Mouse (Mus musculus) olfactory bulb, adult 2 months (tissue): ENCODE measurements at regions not wholly inside any gene's neighbourhood (a gene's known extent, or its start where the extent isn't known, plus 50 kb on each side); places are given as distances from the start of the nearest gene placed in this dataset.

Experiments used
- H3K27ac ChIP-seq: fragments of 200-500 bp; 2 replicates; pipeline ENCODE4 v1.5.1; 2012; ENCODE audit warnings: low read depth, low read length; ENCODE audit not compliant: insufficient read depth
- H3K4me1 ChIP-seq: fragments of 200-500 bp; 2 replicates; pipeline ENCODE4 v1.6.1; 2012; ENCODE audit warnings: low read length; ENCODE audit not compliant: control insufficient read depth, insufficient read depth
- H3K4me3 ChIP-seq: fragments of 200-500 bp; 2 replicates; pipeline ENCODE4 v1.5.1; 2012; ENCODE audit warnings: mild to moderate bottlenecking, low read depth, low read length, moderate library complexity; ENCODE audit not compliant: insufficient read depth
- CTCF ChIP-seq: fragments of 200-500 bp; IDR thresholded peaks from 2 replicates; pipeline ENCODE4 v1.5.1; 2012; ENCODE audit warnings: low read depth, mild to moderate bottlenecking, low read length, moderate library complexity; ENCODE audit not compliant: insufficient read depth
- POLR2A ChIP-seq: fragments of 200-500 bp; IDR thresholded peaks from 2 replicates; pipeline ENCODE4 v1.6.1; 2012; ENCODE audit warnings: mild to moderate bottlenecking, low read depth, low read length, moderate library complexity; ENCODE audit not compliant: insufficient read depth
- WGBS: fragments of 180-500 bp; shearing (Covaris S2); methylation state at CpG from one replicate; pipeline ENCODE4 v1.1.7; 2018; 5-methylcytosine and 5-hydroxymethylcytosine counted together

GRCm38 (mm10) chr5:84752053-84752452, 334.9 kb upstream of the Epha5 start:
- no peak for TF ChIP-seq POLR2A
- no peak for TF ChIP-seq CTCF
- H3K27ac ChIP-seq = no peak overlapping the region
- no peaks in the 10 kb centered on the region for H3K4me1 ChIP-seq
- no peak overlapping the region for H3K4me3 ChIP-seq

- H3K4me3 ChIP-seq = no peak overlapping the region
- TF ChIP-seq POLR2A (no peak), CTCF (no peak)
- H3K4me1 ChIP-seq = no peaks in the 10 kb centered on the region
- 80% methylated on average over 2 of the region's 2 CpGs for WGBS
- no peak overlapping the region for H3K27ac ChIP-seq
Observed at GRCm38 (mm10) chr5:84705436-84705835, 288.3 kb upstream of the Epha5 start.

GRCm38 (mm10) chr5:84690334-84691258, 273.4 kb upstream of the Epha5 start:
- Histone ChIP-seq H3K4me3 (no peak overlapping the region), H3K4me1 (no peaks in the 10 kb centered on the region), H3K27ac (no peak overlapping the region)
- TF ChIP-seq CTCF = no peak
- no peak for TF ChIP-seq POLR2A
- WGBS = 20% methylated on average over 2 of the region's 2 CpGs

- TF ChIP-seq CTCF (no peak), POLR2A (no peak)
- no peak overlapping the region for H3K27ac ChIP-seq
- H3K4me3 ChIP-seq = no peak overlapping the region
- no peaks in the 10 kb centered on the region for H3K4me1 ChIP-seq
Observed at GRCm38 (mm10) chr5:84687534-84687933, 270.4 kb upstream of the Epha5 start.

DNA sequence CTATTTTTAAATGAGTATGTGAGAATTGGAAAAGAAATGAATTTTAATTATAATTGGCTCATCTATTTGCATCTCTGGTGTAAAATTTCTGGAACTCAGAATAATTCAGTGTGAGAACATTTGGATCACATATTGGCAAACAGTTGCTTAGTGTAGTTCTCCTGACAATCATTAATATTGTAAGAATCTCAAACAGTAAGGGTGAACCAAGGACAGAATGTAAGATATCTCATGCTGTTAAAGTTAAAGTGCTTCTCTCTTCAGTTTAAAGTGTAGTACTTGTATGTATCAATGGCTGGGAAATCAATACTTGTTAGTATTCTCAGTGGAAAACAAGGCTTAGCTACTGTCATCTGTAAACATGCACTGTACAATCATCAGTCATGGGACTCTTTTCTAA, 238.0 kb upstream of the Epha5 start:
- no peaks in the 10 kb centered on the region for H3K4me1 ChIP-seq
- H3K27ac ChIP-seq = no peak overlapping the region
- H3K4me3 ChIP-seq = no peak overlapping the region
- TF ChIP-seq POLR2A = no peak
- no peak for TF ChIP-seq CTCF

DNA sequence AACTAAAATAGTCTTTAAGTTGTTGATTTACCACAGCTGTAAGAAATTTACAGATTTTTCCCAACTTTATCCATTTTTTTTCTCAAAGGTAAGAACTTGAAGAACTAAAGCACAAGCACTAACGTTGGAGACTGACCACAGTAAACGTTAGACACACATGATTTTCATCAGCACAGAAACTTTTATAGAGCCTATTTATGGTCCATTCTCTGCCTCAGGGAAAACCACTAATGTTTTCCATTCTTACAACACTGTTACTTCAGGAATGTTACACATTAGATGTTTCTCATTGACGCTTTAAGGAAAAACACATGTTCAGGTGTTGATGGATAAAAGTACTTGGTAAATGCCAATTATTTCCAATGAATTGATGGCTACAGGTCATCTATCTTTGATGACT, 218.3 kb upstream of the Epha5 start:
- TF ChIP-seq CTCF (no peak), POLR2A (no peak)
- Histone ChIP-seq H3K27ac (no peak overlapping the region), H3K4me3 (no peak overlapping the region), H3K4me1 (no peaks in the 10 kb centered on the region)
- 89% methylated on average over 3 of the region's 3 CpGs for WGBS

- Histone ChIP-seq H3K4me1 (no peaks in the 10 kb centered on the region), H3K4me3 (no peak overlapping the region), H3K27ac (no peak overlapping the region)
- 96% methylated on average over 2 of the region's 2 CpGs for WGBS
- no peak for TF ChIP-seq POLR2A
- no peak for TF ChIP-seq CTCF
Observed at GRCm38 (mm10) chr5:84632851-84633250, 215.7 kb upstream of the Epha5 start.

GRCm38 (mm10) chr5:84618194-84618593, 201.0 kb upstream of the Epha5 start:
- WGBS = 79% methylated on average over 1 of the region's 1 CpGs
- H3K4me3 ChIP-seq = no peak overlapping the region
- H3K4me1 ChIP-seq = no peaks in the 10 kb centered on the region
- H3K27ac ChIP-seq = no peak overlapping the region
- no peak for TF ChIP-seq POLR2A
- no peak for TF ChIP-seq CTCF

GRCm38 (mm10) chr5:84608683-84609082, 191.5 kb upstream of the Epha5 start:
- H3K4me1 ChIP-seq = no peaks in the 10 kb centered on the region
- H3K4me3 ChIP-seq = no peak overlapping the region
- H3K27ac ChIP-seq = no peak overlapping the region
- TF ChIP-seq CTCF = no peak
- TF ChIP-seq POLR2A = no peak
- 36% methylated on average over 2 of the region's 2 CpGs for WGBS
